Mouse (Mus musculus) forebrain, embryonic 13.5 days (tissue): ENCODE measurements around the gene Zar1. TPM values are rescaled to one million over a fixed set of nuclear protein-coding genes. Genes with fewer than 3 reads are reported as not detected.
"Not testable (repeated sequence)": the region's sequence is repeated elsewhere in the genome, so short reads cannot be mapped to it uniquely, and the experiment has no call there.

ENCODE experiments used
- ATAC-seq: fragments of 200-750 bp; cut with Nextera tagmentation; 2 replicates; pipeline ENCODE4 v1.8.0; 2017
- H3K27ac ChIP-seq: fragments of 300-500 bp; sonication (generic); 2 replicates; pipeline ENCODE4 v1.5.1; 2015; ENCODE audit warnings: inconsistent platforms, mild to moderate bottlenecking, moderate library complexity
- H3K27me3 ChIP-seq: fragments of 300-500 bp; sonication (generic); 2 replicates; pipeline ENCODE4 v1.6.1; 2015; ENCODE audit warnings: mild to moderate bottlenecking, inconsistent platforms
- H3K36me3 ChIP-seq: fragments of 300-500 bp; sonication (generic); 2 replicates; pipeline ENCODE4 v1.6.1; 2015; ENCODE audit warnings: mild to moderate bottlenecking, inconsistent platforms; ENCODE audit not compliant: poor library complexity, severe bottlenecking
- H3K4me1 ChIP-seq: fragments of 300-500 bp; sonication (generic); 2 replicates; pipeline ENCODE4 v1.6.1; 2015; ENCODE audit warnings: inconsistent platforms
- H3K4me2 ChIP-seq: fragments of 300-500 bp; sonication (generic); 2 replicates; pipeline ENCODE4 v1.6.1; 2015; ENCODE audit warnings: inconsistent platforms, mild to moderate bottlenecking, moderate library complexity
- H3K4me3 ChIP-seq: fragments of 300-500 bp; sonication (generic); 2 replicates; pipeline ENCODE4 v1.5.1; 2015; ENCODE audit warnings: mild to moderate bottlenecking, inconsistent platforms
- H3K9ac ChIP-seq: fragments of 300-500 bp; sonication (generic); 2 replicates; pipeline ENCODE4 v1.6.1; 2015; ENCODE audit warnings: mild to moderate bottlenecking, inconsistent platforms
- H3K9me3 ChIP-seq: fragments of 300-500 bp; sonication (generic); replicated peaks from 2 replicates; pipeline ENCODE4 v1.6.1; 2016; ENCODE audit warnings: inconsistent platforms
- WGBS: fragments of 180-500 bp; shearing (Covaris S2); methylation state at CpG from one replicate; pipeline ENCODE4 v1.1.7; 2015; 5-methylcytosine and 5-hydroxymethylcytosine counted together
- polyA plus RNA-seq: library from polyadenylated mRNA; unstranded; fragments of >200 nt; fragmentation: Nextera tagmentation; extraction: Ambion mirVana; gene quantifications from 2 replicates; pipeline ENCODE4 v1.2.1, GENCODE M21; 2015

The Zar1 gene
- polyA plus RNA-seq, 1 experiment from 2014 or later, result 1.1 TPM

DNA sequence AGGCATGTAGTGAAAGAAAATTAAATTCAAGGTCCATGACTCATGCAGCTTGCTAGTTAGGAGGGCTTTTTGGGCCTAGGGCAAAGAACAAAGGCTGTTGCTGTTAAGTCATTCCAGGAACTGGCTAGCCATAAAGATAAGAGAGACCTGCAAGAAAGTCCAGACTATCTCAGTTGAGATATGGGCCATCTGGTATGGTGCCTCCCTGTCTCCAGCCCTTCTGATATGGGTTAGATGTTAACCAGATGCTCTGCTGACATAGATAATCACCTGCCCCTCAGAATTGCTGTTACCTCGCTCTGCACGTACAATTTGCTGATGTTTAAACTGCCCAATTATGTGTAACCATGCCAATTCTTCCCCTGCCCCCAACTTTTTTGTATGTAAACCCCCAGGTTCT is 17.9 kb downstream of the Zar1 start:
- not testable (repeated sequence) for H3K4me1 ChIP-seq, H3K4me3 ChIP-seq, H3K4me2 ChIP-seq, H3K9ac ChIP-seq, ATAC-seq, H3K27me3 ChIP-seq, H3K27ac ChIP-seq, H3K36me3 ChIP-seq, H3K9me3 ChIP-seq
- 96% methylated on average over 2 of the region's 2 CpGs for WGBS

DNA sequence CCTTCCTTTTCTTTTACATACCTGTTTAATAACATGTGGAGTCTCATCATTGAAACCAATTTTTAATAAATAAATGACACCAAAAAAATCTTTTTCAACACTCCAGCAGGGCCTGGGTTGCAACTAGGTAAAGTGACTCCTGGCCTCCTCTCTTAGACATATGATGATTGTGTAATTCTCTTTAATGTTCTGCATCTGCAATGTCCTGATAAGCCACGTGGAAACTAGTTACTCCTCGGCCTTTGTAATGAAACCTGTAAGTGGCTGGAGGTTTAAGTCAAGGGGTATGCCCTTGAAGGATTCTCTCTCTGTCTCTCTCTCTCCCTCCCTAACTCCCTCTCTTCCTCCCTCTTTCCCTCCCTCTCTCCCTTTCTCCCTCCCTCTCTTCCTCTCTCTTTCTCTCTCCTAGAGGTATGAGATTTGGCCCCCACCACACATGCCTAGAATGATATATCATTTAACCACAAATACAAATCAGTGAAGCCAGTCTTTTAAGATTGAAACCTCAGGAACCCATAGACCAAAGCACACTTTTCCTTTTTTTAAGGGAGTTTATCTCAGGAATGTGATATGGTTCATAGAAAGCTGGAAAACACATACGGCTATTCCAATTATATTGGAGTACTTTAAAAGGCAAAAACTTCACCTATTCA is 20.0 kb downstream of the Zar1 start:
- Histone ChIP-seq H3K4me3 (no peak overlapping the region), H3K9ac (no peak overlapping the region), H3K27me3 (no peaks in the 10 kb centered on the region), H3K9me3 (no peaks in the 10 kb centered on the region), H3K36me3 (no peaks in the 10 kb centered on the region), H3K4me1 (peaks cover 13% of the 10 kb centered on the region), H3K4me2 (no peak overlapping the region), H3K27ac (no peak overlapping the region)
- ATAC-seq, result no peak
- WGBS, result 84% methylated on average over 3 of the region's 3 CpGs

DNA sequence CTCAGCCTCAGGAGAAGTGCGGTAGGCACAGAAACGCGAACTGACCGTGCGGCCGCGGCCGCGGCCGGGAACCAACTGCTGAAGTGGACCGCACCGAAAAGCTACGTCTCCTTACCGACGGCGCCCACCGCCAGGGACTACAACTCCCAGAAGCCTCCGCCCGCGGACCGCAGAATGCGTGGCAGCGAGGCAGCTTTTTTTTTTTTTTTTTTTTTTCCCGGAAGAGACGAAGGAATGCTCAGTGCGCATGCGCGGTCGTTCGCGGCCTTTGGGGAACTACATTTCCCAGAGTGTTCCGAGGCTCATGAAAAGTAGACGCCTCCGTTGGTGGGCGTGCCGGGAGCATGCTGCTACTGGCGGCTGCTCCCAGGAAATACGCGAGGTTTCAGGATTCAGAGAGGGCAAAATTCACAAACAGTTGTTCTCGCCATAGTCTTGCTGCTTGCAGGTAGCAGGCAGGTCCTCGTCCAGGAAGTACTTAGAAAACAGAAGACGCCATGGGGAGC is 21.5 kb downstream of the Zar1 start, which contains the start of gene Nfxl1:
Gene Nfxl1, minus strand, starts transcription at position 141 of the 506 bp plus-strand sequence.
- Histone ChIP-seq H3K9ac (peak within 1 kb of the TSS; percentile 91), H3K4me1 (peaks cover 13% of the 10 kb centered on the region), H3K27me3 (no peaks in the 10 kb centered on the region), H3K4me3 (peak within 1 kb of the TSS; percentile 87), H3K9me3 (no peaks in the 10 kb centered on the region), H3K4me2 (peak within 1 kb of the TSS; percentile 83), H3K27ac (peak within 1 kb of the TSS; percentile 54), H3K36me3 (peaks cover 6% of the 10 kb centered on the region)
- ATAC-seq, result peak; percentile 98
- 0% methylated on average over 42 of the region's 42 CpGs for WGBS

DNA sequence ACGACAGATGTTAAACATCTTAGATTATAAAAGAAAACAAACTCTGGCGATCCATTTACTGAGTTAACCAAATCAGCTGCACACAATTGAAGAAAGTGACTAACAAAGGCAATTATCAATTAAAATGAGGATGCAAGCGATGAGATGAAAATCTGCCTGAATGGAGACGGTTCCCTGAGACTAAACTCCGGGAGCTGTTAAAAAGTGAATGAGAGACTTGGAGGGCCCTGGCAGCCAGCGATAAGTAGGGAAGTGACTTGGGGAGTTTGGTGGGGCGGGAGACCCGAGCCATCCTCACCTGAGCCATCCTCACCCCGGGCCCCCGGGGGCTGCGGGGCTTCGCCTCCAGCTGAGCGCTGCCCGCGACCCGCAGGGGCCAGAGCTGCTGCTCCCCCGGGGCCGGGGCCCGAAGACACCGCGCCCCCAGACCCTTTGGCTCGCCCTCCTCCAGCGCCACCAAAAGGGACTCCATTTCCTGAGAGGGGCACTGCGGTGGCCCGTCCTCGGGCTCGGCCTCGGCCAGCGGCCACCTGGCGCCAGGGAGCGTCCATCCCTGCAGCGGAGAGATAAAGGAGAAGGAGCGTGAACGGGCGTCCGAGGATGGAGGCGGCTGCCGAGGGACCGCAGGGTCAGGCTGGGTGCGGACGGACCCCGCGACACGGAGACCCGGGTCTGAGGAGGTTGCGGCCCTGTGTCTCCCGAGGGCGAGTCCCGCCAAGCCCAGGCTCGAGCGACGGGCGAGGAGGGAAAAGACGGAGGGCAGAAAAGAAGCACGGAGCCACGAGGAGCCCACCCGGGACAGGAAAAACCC is 22.1 kb downstream of the Zar1 start:
- peak overlapping the region; percentile 87 for H3K4me3 ChIP-seq
- H3K27ac ChIP-seq, result peak overlapping the region; percentile 54; the same call in 1 of the 2 replicates
- peak overlapping the region; percentile 91 for H3K9ac ChIP-seq
- H3K4me2 ChIP-seq, result peak overlapping the region; percentile 83
- peaks cover 11% of the 10 kb centered on the region for H3K36me3 ChIP-seq
- whole genome bisulfite sequencing, result under 1% methylated on average over 55 of the region's 57 CpGs
- H3K27me3 ChIP-seq, result no peaks in the 10 kb centered on the region
- peak; percentile 74 for ATAC-seq
- no peaks in the 10 kb centered on the region for H3K9me3 ChIP-seq
- H3K4me1 ChIP-seq, result peaks cover 13% of the 10 kb centered on the region

DNA sequence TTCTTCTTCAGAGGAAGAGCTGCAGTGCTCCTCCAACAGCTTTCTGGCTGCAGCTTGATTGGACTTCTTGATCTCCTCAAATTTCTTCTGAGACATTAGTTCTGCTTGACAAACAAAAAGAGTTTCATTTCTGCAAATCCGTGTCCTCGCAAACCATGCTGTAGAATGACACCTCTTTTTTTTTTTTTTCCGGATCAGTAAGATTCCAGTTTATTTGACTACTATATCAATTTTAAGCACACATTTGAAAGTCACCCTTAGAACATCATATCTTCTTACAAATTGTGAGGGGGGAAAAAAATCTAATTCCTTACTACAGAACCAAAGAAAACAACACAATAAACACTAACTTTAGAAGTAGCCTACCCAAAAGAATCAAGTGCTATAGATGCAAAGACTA is 24.8 kb downstream of the Zar1 start:
- no peak overlapping the region for H3K9ac ChIP-seq
- H3K27me3 ChIP-seq, result no peaks in the 10 kb centered on the region
- ATAC-seq, result no peak
- peaks cover 22% of the 10 kb centered on the region for H3K36me3 ChIP-seq
- H3K9me3 ChIP-seq, result no peaks in the 10 kb centered on the region
- H3K4me1 ChIP-seq, result peaks cover 13% of the 10 kb centered on the region
- 97% methylated on average over 3 of the region's 3 CpGs for WGBS
- no peak overlapping the region for H3K4me3 ChIP-seq
- no peak overlapping the region for H3K4me2 ChIP-seq
- no peak overlapping the region for H3K27ac ChIP-seq

DNA sequence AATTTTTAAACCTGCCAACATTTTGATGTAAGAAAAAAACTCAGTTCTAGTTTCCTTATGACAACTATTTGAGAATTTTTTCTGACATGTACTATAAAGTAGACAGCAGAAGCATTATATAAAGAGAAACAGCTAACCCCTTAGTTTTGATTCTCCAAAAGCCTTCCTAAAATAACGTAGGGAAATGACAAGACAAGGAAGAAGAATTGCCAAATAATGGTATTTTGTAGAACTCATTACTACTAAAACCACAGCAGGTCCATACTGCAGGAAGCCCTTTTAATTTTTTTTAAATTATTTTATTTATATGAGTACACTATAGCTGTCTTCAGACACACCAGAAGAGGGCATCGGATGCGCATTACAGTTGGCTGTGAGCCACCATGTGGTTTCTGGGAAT is 29.8 kb downstream of the Zar1 start:
- ATAC-seq, result no peak

DNA sequence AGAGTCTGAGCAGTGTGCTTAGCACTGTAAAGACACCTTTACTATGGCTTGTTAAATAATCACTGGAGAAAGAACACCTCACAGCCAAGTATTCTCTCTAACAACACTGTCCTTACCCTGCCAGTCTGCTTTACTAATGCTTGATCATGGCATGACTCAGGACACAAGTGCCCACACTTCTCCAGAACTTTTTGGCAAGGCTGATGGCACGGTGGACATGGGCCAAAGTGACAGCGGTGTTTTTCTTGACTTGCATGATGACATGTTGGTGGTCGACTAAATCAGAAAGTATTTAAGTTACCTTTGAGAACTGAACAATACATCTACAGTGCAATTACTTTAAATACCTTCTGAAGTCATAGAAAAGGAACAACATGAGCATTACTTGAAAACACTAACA is 52.2 kb downstream of the Zar1 start:
- Histone ChIP-seq H3K4me1 (no peaks in the 10 kb centered on the region), H3K27me3 (no peaks in the 10 kb centered on the region), H3K4me2 (no peak overlapping the region), H3K9me3 (no peaks in the 10 kb centered on the region), H3K36me3 (peaks cover 37% of the 10 kb centered on the region), H3K9ac (no peak overlapping the region), H3K4me3 (no peak overlapping the region), H3K27ac (no peak overlapping the region)
- 93% methylated on average over 3 of the region's 3 CpGs for WGBS
- ATAC-seq, result no peak

More for the DNA sequence above, 29.8 kb downstream of the Zar1 start:
- H3K4me2 ChIP-seq, result no peak overlapping the region
- H3K9me3 ChIP-seq, result no peaks in the 10 kb centered on the region
- H3K9ac ChIP-seq, result no peak overlapping the region
- H3K4me3 ChIP-seq, result no peak overlapping the region
- no peaks in the 10 kb centered on the region for H3K4me1 ChIP-seq
- peaks cover 27% of the 10 kb centered on the region for H3K36me3 ChIP-seq
- H3K27me3 ChIP-seq, result no peaks in the 10 kb centered on the region
- no peak overlapping the region for H3K27ac ChIP-seq
- WGBS, result 93% methylated on average over 3 of the region's 3 CpGs

Other genes with a start within 250 kb of the Zar1 start
- 0.06 and 0.09 TPM in 2 replicates for gene Corin, start 76.8 kb downstream of the Zar1 start, polyA plus RNA-seq
- 12.5 and 13.3 TPM in 2 replicates for gene Nfxl1, start 21.6 kb downstream of the Zar1 start, polyA plus RNA-seq
- 3.0 TPM in 2 replicates for gene Gm5868, start 6.3 kb upstream of the Zar1 start, polyA plus RNA-seq
- gene Cnga1, start 63.0 kb upstream of the Zar1 start, polyA plus RNA-seq, result not detected in 2 replicates
- 0.36 and 1.4 TPM in 2 replicates for gene Nipal1, start 66.5 kb upstream of the Zar1 start, polyA plus RNA-seq
- 0.08 TPM in 1 of 2 replicates, not detected in the other for gene Txk, start 171.5 kb upstream of the Zar1 start, polyA plus RNA-seq